Mouse (Mus musculus) intestine, postnatal 0 days (tissue): ENCODE data around the gene Ikbke. TPM values are rescaled to one million over a fixed set of nuclear protein-coding genes. Genes with fewer than 3 reads are reported as not detected.

Source experiments
- ATAC-seq: fragments of 200-750 bp; cut with Nextera tagmentation; 2 replicates; pipeline ENCODE4 v1.8.0; 2017; ENCODE audit warnings: mild to moderate bottlenecking, moderate TSS enrichment, moderate library complexity
- H3K27ac ChIP-seq: fragments of 300-500 bp; sonication (generic); 2 replicates; pipeline ENCODE4 v1.5.1; 2014; ENCODE audit warnings: mild to moderate bottlenecking, low read depth, low read length, moderate library complexity
- H3K27me3 ChIP-seq: fragments of 300-500 bp; sonication (generic); replicated peaks from 2 replicates; pipeline ENCODE4 v1.6.1; 2014; ENCODE audit warnings: low read length, mixed read lengths; ENCODE audit not compliant: control insufficient read depth, insufficient read depth
- H3K36me3 ChIP-seq: fragments of 300-500 bp; sonication (generic); 2 replicates; pipeline ENCODE4 v1.6.1; 2014; ENCODE audit warnings: mild to moderate bottlenecking, moderate library complexity; ENCODE audit not compliant: control insufficient read depth, insufficient read depth
- H3K4me1 ChIP-seq: fragments of 300-500 bp; sonication (generic); replicated peaks from 2 replicates; pipeline ENCODE4 v1.6.1; 2014; ENCODE audit warnings: antibody characterized with exemption, low read length, mixed read lengths; ENCODE audit not compliant: control insufficient read depth, insufficient read depth
- H3K4me2 ChIP-seq: fragments of 300-500 bp; sonication (generic); replicated peaks from 2 replicates; pipeline ENCODE4 v1.6.1; 2014; ENCODE audit warnings: low read depth, mild to moderate bottlenecking, moderate library complexity
- H3K4me3 ChIP-seq: fragments of 300-500 bp; sonication (generic); 2 replicates; pipeline ENCODE4 v1.5.1; 2014; ENCODE audit warnings: low read depth, low read length
- H3K9ac ChIP-seq: fragments of 300-500 bp; sonication (generic); 2 replicates; pipeline ENCODE4 v1.6.1; 2014; ENCODE audit warnings: mild to moderate bottlenecking, low read depth, low read length
- H3K9me3 ChIP-seq: fragments of 300-500 bp; sonication (generic); 2 replicates; pipeline ENCODE4 v1.6.1; 2016; ENCODE audit warnings: mixed run types; ENCODE audit not compliant: control insufficient read depth
- CTCF ChIP-seq: sonication (generic); IDR thresholded peaks from 2 replicates; pipeline ENCODE4 v1.5.1; 2016; ENCODE audit warnings: low read depth, mild to moderate bottlenecking, control low read depth, antibody characterized with exemption, moderate library complexity
- WGBS: fragments of 180-500 bp; shearing (Covaris S2); extraction: QIAGEN DNeasy Blood & Tissue Kit; methylation state at CpG from one replicate; pipeline ENCODE4 v1.1.7; 2014; 5-methylcytosine and 5-hydroxymethylcytosine counted together
- polyA plus RNA-seq: library from polyadenylated mRNA; unstranded; fragments of >200 nt; fragmentation: Nextera tagmentation; extraction: Ambion mirVana; gene quantifications from 2 replicates; pipeline ENCODE4 v1.2.1, GENCODE M21; 2015

The Ikbke gene
- polyA plus RNA-seq, 1 experiment from 2014 or later: 8.3 TPM

- no peaks in the 10 kb centered on the region for H3K4me1 ChIP-seq
- no peak overlapping the region for H3K4me2 ChIP-seq
- H3K27me3 ChIP-seq: no peaks in the 10 kb centered on the region
- 75% methylated on average over 5 of the region's 5 CpGs for WGBS
- no peak overlapping the region for H3K4me3 ChIP-seq
- peaks cover 33% of the 10 kb centered on the region for H3K36me3 ChIP-seq
- no peak overlapping the region for H3K9ac ChIP-seq
- H3K9me3 ChIP-seq: no peaks in the 10 kb centered on the region
- no peak overlapping the region for H3K27ac ChIP-seq
- TF ChIP-seq CTCF: no peak
- no peak for ATAC-seq
Observed at GRCm38 (mm10) chr1:131317625-131318024, 38.2 kb upstream of the Ikbke start.

DNA sequence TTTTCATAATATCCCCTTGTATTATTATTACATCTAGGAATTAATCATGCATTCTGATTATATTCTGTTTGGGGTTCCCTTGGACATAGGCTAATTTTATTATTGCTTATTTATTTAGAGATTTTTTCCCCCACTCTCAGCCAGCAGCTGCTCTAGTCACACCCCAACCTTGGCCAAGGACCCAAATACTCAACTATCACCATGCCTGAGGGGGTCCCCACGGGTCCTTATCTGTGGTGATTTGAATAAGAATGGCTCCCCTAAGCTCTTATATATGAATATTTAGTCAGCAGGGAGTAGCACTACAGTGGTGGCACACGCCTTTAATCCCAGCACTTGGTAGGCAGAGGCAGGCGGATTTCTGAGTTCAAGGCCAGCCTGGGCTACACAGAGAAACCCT lies 31.9 kb upstream of the Ikbke start:
- Histone ChIP-seq H3K9me3 (no peaks in the 10 kb centered on the region), H3K9ac (no peak overlapping the region), H3K4me1 (no peaks in the 10 kb centered on the region), H3K27me3 (no peaks in the 10 kb centered on the region), H3K27ac (no peak overlapping the region), H3K4me3 (no peak overlapping the region), H3K4me2 (no peak overlapping the region), H3K36me3 (peaks cover 17% of the 10 kb centered on the region)
- WGBS: 89% methylated on average over 3 of the region's 3 CpGs
- no peak for ATAC-seq
- no peak for TF ChIP-seq CTCF

DNA sequence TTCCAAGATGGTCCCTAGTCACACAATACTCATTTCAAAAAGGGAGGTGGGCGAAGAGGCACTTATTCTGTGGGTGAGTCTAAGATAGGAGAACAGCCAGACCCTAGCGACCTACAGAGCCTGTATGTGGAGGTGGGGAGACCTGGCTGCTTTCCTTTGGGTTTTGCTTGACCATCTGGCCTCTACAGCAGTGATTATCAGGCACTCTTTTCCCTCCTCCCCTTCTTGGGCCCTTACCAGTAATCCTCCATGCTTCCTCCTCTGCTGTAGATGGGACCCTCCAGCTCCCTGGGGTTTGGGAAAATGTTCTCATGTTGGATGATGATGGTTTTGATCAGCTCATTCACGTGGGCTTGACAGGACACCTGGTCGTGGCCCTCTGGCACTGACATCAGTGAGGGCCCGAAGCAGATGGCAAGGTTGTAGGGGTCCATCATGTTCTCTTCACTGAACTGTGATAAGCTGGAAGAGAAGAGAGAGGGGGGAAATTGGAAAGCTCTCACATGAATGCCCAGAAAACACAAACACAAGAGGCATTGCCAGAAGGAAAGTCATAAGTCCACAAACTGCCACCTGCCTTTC lies 30.9 kb upstream of the Ikbke start:
- no peak overlapping the region for H3K4me3 ChIP-seq
- WGBS: 97% methylated on average over 5 of the region's 5 CpGs
- peaks cover 7% of the 10 kb centered on the region for H3K36me3 ChIP-seq
- TF ChIP-seq CTCF: no peak
- ATAC-seq: no peak
- no peaks in the 10 kb centered on the region for H3K27me3 ChIP-seq
- no peak overlapping the region for H3K4me2 ChIP-seq
- no peak overlapping the region for H3K9ac ChIP-seq
- H3K4me1 ChIP-seq: no peaks in the 10 kb centered on the region
- H3K9me3 ChIP-seq: no peaks in the 10 kb centered on the region
- no peak overlapping the region for H3K27ac ChIP-seq

GRCm38 (mm10) chr1:131300750-131301149 lies 21.3 kb upstream of the Ikbke start:
- no peak overlapping the region for H3K9ac ChIP-seq
- WGBS: 100% methylated on average over 2 of the region's 2 CpGs

DNA sequence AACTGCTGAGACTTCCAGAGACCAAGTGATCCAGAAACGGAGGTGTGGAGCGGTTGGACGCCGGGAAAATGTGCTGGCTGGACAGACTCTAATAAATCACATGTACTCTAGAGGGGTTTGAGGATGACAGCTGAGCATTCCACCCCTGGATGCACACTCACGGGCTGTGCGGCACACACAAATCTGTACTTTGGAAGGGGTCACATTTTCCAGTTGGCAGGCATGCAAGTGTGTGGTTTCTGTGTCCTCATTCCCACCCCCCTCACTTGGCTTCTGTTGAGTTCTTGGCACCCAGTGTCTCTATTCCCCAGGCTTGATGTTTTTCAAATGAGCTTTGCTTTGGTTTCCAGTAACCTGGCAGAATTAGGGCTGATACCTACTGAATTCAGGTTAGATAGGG lies 20.4 kb upstream of the Ikbke start:
- WGBS: 84% methylated on average over 6 of the region's 6 CpGs
- Histone ChIP-seq H3K36me3 (peaks cover 25% of the 10 kb centered on the region; the same call in 1 of the 2 replicates), H3K27ac (no peak overlapping the region), H3K27me3 (no peaks in the 10 kb centered on the region), H3K4me2 (no peak overlapping the region), H3K9ac (no peak overlapping the region), H3K9me3 (no peaks in the 10 kb centered on the region), H3K4me3 (no peak overlapping the region), H3K4me1 (no peaks in the 10 kb centered on the region)
- ATAC-seq: no peak
- TF ChIP-seq CTCF: no peak

More at GRCm38 (mm10) chr1:131300750-131301149, 21.3 kb upstream of the Ikbke start:
- H3K27ac ChIP-seq: no peak overlapping the region
- no peaks in the 10 kb centered on the region for H3K27me3 ChIP-seq
- H3K4me2 ChIP-seq: no peak overlapping the region
- ATAC-seq: no peak
- no peaks in the 10 kb centered on the region for H3K4me1 ChIP-seq
- H3K9me3 ChIP-seq: no peaks in the 10 kb centered on the region
- H3K4me3 ChIP-seq: no peak overlapping the region
- H3K36me3 ChIP-seq: peaks cover 19% of the 10 kb centered on the region; the same call in 1 of the 2 replicates
- TF ChIP-seq CTCF: no peak

- TF ChIP-seq CTCF: no peak
- 88% methylated on average over 3 of the region's 3 CpGs for WGBS
- Histone ChIP-seq H3K4me3 (no peak overlapping the region), H3K27me3 (no peaks in the 10 kb centered on the region), H3K9ac (no peak overlapping the region), H3K4me2 (no peak overlapping the region), H3K9me3 (no peaks in the 10 kb centered on the region), H3K27ac (no peak overlapping the region), H3K4me1 (no peaks in the 10 kb centered on the region), H3K36me3 (peaks cover 25% of the 10 kb centered on the region; the same call in 1 of the 2 replicates)
- no peak for ATAC-seq
Observed at GRCm38 (mm10) chr1:131299240-131299639, 19.8 kb upstream of the Ikbke start.
